Mouse (Mus musculus): Measurements from ENCODE around the gene Ints3. TPM values are rescaled to one million over a fixed set of nuclear protein-coding genes. Genes with fewer than 3 reads are reported as not detected.

The Ints3 gene
- 10 to 100 TPM; 57.6 to 70.1 TPM for total RNA-seq (2021)

DNA sequence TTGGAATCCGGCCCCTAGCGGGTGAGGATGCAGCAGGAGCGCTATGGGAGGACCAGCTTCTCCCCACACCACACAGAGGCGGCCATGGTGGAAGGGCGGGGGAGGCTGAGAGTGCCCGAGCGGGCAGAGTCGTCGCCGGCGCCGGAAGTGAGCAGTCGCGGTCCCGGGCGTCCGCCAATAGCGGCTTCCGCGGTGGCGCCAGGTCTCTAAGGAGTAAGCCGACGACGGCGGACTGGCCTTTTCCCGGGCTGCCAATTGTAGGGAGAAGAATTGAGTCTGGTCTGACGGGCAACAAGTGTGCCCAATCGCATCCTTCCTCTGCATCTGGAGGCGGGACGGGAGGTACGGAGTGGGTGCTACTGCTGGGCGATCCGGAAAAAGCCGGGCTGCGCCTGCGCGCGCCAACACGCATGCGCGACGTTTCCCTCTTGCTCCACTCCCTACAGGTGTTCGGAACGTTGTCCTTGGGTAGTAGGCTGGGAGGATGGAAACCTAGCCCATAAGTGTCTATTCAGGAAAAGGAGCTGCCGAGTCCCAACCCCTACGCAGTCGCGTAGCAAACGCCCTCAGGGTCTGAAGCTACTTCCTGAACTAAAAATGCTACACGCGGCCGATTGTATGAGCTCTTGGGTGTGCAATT lies at the start of gene Ints3:
Gene Ints3, minus strand, starts transcription at position 242 of the 640 bp plus-strand sequence.
- DNase-seq (ENCODE audit: low spot score in 2 of 2): peak; percentile 100
- intact Hi-C loops (cut with DNase I): loop anchor here (5.0 kb wide), 1 partner anchor 34 kb away; the partner anchor contains the start of gene Npr1

DNA sequence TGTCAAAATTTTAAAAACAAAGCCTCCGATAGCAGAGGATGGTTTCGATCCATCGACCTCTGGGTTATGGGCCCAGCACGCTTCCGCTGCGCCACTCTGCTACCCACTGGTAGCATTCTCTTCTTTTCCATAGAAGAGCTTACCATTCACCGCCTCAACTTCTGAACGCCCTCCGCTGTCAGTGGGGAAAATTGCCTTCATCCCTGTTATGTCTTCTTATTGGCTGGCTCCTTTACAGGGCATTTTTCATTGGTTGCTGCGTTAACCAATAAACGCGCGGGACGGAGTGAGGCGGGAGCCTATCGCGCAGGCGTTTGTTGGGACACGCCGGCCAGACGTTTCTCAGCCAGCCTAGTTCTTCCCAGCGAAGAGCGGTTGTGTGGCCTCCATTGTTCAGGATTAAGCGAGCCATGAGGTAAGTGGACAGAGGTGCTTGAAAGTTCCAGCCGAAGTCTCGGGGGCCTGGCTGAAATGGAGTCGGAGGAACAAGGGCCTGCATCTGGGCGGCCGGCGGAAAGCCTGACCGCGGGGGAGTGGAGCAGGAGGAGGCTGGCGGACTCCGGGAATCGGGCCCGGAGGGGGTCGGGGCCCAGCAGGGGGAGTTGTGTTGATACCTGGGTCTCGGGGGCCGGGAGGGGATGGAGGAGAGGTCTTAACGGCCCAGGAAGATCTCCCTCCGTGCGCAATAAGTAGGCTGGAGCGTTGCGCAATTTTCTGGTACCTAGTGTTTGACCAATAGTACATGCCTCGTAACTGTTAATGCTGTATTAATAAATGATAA lies 42.6 kb upstream of the Ints3 start, which contains the start of gene Ilf2:
Gene Ilf2, plus strand, starts transcription at position 296 of the 781 bp plus-strand sequence.
- intact Hi-C loops (cut with DNase I): no loop called here
- DNase-seq (ENCODE audit: low spot score in 2 of 2): peak; percentile 96 to 97

DNA sequence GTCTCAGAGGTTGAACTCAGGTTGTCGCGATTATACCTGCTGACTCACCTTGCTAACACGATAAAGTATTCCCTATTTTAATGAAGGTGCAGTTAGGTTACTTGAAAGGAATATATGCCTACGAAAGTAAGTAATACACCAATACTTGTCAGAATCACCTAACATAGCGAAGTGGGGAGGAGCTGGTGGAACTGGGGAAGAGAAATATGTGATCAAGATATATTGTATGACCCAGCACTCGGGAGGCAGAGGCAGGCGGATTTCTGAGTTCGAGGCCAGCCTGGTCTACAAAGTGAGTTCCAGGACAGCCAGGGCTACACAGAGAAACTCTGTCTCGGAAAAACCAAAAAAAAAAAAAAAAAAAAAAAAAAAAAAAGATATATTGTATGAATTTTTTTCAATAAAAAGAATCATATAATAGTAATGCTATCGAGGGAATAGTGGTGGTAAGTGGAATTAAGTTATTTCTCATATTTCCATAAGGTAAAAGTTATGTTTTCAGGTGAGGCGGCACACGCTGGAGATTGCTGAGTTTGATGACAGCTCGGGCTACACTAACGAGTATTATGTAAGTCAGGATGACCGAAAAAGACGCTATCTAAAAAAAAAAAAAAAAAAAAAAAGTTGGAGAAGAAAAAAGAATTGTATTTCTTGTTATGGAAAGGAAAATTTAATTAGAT lies 41.9 kb upstream of the Ints3 start:
- no peak for DNase-seq (ENCODE audit: low spot score in 2 of 2)
- intact Hi-C loops (cut with DNase I): no loop called here

DNA sequence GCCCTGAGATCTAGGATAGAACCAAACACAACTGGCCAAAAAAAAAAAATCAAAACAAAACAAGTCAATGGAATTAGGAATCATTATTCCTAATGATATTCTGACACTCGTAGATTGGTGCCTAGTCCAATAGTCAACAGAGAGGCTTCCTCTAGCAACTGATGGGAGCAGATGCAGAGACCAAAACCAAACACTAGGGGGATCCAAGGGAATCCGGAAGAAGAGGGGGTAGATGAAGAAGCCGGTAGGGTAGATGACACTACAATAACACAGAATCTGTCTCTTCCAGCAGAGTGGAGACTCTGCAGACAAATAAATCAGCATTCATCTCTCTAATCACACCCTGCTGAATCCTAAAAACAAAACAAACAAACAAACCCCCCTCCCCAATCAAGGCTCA lies 38.8 kb upstream of the Ints3 start:
- no peak for DNase-seq (ENCODE audit: low spot score in 2 of 2)
- intact Hi-C loops (cut with DNase I): no loop called here

DNA sequence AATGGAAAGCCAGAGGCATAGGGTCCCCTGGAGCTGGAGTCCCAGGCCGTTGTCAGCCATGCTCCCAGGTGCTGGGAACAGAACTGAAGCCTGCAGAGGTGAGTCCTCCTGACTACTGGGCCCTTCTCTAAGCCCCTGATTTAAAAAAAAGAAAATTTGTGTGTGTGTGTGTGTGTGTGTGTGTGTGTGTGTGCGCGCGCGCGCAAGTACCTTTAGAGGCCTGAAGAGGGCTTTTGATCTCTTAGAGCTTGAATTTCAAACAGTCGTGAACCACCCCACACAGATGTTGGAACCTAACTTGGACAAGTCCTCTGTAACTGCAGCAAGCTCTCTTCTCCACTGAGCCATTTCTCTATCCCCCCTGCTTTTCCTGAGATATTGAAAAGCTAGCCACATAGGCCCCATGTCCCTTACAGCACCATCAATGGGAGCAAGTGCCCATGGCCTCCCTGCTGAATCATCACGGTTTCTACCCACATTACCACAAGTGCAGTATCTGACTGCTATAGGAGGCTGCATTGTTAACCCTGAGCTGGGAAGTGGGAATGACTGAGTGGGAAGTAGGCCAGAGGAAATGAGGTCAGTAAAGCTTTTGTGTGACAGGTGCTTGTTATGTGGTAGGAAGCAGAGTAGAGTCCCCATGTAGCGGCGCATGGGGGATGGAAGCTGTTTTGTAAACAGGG lies 34.3 kb upstream of the Ints3 start:
- intact Hi-C loops (cut with DNase I): loop anchor here (5.0 kb wide), 1 partner anchor 35 kb away; the partner anchor contains the start of gene Ints3
- DNase-seq (ENCODE audit: low spot score in 2 of 2): no peak

DNA sequence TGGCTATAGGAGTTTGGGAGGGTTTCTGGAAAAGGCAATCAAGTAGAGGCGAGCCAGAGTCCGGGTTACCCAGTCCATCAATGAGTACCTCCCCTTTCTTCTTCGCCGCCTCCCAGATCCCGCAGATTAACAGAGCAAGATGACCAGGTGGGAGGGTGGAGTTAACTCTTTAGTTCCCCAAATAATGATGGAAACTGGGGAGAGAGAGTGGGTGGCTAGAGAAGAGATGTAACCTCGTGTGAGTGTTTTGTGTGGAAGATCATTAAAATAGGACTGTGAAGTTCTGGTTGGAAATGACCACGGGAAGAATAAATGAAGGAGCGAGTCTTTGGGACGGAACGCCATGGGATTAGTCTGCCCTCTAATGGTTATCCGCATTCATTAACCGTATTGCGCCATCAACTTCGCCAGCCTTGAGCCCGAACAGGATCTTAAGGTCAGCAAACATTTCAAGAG lies 32.9 kb upstream of the Ints3 start:
- peak in 1 of 2 experiments; percentile 56 for DNase-seq (ENCODE audit: low spot score in 2 of 2)
- intact Hi-C loops (cut with DNase I): loop anchor here (1.0 to 5.0 kb wide), 2 partner anchors 34 to 54 kb away; partner anchors contain the start of gene Ints3

DNA sequence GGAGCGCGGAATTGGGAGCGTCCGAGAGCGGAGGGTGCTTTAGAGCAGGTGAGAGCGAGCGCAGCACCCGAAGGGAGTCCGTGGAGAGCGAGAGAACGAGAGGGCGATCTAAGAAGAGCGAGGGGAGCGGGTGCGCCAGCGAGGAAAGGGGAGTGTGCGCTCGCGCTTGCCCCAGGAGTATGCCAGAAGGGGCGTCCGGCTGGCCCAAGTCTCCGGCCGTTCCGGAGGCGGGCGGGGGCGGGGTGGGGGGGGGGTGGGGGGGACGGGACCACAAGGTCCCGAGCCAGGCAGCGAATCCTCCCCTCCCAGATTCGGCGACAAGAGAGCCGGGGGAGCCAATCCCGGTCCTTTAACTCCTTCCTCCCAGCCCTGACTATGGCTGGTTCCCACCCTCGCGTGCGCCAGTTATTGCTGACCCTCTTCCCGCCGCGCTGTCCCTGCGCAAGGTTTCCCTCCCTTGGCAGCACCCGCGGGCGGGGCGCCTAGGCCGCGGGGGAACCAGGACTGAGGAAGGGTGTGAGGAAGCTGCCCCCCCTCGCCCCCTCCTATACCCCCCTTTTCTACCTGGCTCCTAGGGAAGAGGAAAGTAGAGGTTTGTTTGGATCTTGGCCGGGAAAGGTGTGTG lies 32.4 kb upstream of the Ints3 start, which contains the start of gene Npr1:
Gene Npr1, minus strand, starts transcription at position 181 of the 625 bp plus-strand sequence.
- intact Hi-C loops (cut with DNase I): loop anchor here (1.0 to 5.0 kb wide), 2 partner anchors 33 to 53 kb away; partner anchors contain the start of gene Ints3
- DNase-seq (ENCODE audit: low spot score in 2 of 2): no peak

DNA sequence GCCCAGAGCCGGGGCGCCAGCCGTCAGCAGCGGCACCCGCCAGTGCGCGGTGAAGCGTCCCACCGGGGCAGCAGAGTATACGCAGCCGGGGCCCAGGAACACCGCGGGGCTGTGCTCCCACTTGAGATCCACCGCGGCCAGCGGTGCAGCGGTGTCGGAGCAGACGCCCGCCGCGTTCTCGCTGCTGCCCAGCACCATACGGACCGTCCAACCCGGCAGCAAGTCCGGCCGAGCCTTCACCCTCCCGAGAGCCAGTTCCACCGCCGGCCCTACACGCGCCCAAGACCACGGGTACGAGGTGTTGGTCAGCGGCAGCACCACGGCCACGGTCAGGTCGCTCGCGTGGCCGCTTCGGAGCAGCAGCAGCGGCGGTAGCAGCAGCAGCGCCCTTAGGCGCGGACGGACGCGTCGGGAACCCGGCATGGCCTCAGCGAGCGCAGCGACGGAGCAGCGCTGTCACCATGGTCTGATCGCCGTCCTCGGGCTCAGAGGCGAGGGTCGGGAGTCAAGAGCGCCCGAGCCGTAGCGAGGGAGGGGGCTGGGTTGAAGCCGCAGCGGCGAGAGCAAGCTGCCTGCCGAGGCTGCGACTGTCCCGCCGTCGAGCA lies 31.8 kb upstream of the Ints3 start:
- DNase-seq (ENCODE audit: low spot score in 2 of 2): no peak
- intact Hi-C loops (cut with DNase I): loop anchor here (5.0 kb wide), 1 partner anchor 33 kb away; the partner anchor contains the start of gene Ints3

DNA sequence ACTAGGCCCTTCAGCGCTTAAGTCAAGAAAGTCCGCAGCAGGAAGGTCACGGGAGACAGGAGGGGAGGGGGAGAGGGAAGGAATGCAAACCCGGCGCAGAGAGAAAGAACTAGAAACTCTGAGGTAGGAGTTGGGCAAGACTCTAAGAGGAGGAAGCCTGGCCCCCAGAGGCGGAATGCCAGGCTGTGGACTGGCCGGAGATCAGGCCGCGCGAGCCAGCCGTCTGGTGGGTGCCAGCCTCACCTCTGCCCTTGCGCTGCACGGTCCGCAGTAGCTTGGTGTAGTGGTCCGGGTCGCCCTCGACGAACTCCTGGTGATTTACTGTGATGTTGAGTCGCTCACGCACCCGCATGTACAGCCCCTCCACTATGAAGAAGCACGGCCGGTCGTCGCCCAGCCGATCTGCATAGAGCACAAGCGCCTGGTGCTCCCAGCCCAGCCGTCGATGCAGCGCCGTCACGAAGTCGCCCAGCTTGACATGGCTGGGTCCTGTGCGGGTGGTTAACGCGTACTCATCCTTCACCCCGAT lies 31.2 kb upstream of the Ints3 start:
- DNase-seq (ENCODE audit: low spot score in 2 of 2): no peak
- intact Hi-C loops (cut with DNase I): loop anchor here (5.0 kb wide), 1 partner anchor 32 kb away; the partner anchor contains the start of gene Ints3

DNA sequence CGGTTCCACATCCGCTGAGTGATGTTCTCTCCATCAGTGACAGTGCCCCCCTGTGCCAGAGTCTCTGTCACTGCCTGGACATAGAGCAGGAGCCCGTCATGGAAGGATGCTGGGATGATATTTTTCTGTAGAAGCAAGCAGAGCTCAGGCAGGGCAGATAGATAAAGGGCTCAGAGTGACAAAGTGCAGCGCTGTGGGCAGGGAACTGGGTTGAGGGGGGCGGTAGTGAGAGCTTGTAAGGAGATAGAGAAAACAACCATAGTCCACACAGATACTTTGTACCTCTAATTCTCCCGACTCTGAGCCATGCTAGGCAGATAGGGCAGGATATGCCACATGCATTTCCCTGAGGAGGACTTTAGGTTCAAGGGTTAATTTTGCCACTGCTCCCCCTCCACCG lies 29.2 kb upstream of the Ints3 start:
- intact Hi-C loops (cut with DNase I): no loop called here
- no peak for DNase-seq (ENCODE audit: low spot score in 2 of 2)

DNA sequence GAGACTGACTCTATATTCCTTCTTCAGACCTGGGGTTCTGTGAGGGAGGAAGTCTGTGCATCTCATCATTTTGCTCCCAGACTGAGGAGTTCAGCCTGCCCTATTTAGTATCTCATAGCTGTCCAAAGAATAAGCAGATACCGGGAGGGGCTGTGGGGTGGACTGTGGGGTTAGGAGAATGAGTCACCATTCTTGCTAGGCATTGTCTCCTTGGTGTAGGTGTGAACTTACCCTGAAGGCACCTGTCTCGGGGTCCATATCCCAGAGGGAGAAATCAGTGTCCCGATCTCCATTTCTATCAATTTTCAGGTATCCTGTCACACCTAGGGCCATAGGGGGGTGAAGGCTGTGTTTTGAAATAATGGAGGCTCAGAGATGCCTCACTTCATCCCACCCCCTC lies 28.5 kb upstream of the Ints3 start:
- intact Hi-C loops (cut with DNase I): no loop called here
- DNase-seq (ENCODE audit: low spot score in 2 of 2): no peak

DNA sequence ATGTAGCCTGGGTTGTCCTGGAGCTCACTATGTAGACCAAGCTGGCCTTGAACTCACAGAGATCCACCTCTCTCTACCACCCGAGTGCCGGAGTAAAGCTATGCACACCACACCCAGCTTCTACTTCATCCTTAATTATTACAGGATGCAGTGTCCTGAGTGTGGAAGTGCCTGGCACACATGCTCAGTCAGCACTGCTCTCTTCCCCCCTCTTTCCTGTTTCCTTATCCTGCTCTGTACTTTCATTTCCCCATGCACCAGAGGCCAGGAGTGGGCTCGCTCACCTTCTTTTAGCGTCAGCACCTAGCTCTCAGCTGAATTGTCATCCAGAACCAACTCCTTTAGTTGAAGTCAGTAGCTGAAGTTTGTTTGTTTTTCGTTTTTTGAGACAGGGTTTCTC lies 26.9 kb upstream of the Ints3 start:
- intact Hi-C loops (cut with DNase I): no loop called here
- DNase-seq (ENCODE audit: low spot score in 2 of 2): no peak

DNA sequence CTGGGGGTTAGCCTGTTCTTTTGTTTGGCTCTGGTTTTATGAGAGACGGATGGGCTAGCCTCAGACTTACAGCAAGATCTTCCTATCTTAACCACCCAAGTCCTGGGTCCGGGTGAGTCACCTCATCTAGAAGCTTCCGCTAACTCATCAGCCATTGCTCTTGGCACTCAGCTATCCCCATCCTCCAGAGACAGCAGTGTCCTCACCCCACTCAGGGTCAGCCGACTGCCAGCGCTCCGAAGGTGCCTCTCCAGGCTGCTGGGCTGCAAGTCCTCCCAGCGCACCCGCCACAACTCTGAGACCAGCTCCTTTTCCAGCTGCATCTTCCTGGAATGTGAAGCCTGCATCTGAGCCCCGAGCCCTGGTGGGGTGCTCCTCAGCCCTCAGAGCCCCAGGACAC lies 26.3 kb upstream of the Ints3 start:
- no peak for DNase-seq (ENCODE audit: low spot score in 2 of 2)
- intact Hi-C loops (cut with DNase I): no loop called here

DNA sequence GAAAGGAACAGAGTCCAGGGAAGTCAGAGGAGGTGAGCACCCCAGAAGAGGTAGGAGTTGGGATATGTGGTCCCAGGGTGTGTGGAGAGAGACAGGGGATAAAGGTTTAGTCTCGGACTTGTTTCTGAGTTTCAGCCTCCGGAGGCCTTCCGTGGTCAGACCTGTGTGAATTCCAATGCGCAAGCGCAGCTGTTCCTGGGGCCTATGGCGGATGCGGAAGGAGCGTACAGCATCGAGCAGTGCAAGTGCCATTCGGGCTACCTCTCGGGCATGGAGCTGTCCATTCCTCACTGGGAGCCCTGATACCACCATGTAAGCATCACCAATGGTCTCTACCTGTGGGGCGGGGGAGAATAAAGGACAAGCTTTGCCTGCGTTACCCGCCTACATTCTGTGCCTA lies 21.5 kb upstream of the Ints3 start:
- intact Hi-C loops (cut with DNase I): no loop called here
- no peak for DNase-seq (ENCODE audit: low spot score in 2 of 2)

DNA sequence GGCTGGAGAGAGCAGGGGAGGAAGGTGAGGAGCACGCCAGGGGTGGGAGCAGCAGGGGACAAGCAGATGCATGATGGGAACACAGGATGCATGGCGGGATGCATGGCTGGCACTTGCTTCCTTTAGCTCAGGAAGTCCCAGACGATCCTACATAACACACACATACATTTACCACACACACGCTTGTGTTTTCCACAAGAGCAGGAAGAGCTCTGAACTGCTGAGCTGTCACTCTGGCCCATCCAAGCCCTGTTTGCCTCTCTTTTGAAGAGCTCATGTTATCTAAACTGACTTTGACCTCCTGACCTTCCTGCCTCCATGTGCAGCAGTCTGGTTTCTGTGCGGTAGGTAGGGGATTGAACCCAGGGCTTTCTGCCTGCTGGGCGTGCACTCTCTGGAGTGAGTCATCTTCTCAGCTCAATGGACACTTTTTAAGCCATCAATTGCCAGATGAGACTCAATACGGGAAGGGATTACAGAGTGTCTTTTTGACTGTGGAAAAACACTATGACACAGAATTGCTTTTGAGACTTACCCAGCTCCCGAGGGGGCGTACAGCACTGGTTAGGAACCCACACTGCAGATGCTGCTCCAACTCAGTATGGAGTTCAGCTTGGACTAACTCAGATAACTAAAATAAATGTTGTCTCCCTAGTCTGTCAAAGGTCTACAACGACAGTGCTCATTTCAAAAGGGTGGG lies 18.1 kb upstream of the Ints3 start:
- intact Hi-C loops (cut with DNase I): no loop called here
- no peak for DNase-seq (ENCODE audit: low spot score in 2 of 2)

DNA sequence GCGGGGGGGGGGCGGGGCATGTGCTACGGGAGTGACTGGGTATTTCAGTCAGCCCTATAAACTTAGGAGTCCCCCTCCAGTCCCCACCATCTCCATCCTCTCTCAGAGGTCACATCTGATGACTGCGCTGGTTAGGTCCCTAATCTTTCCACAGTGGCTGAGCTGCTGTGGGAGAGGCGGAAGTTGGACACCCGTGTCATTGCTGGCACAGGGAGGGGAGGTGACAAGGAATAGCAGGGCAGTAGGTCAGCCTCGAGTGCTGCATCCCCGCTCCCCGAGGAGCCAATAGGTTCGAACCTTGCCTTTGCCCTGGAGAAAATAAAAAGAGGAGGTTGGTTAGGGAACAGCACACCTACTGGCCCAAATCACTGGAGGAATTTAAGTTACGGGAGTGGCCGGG lies 17.5 kb upstream of the Ints3 start:
- no peak for DNase-seq (ENCODE audit: low spot score in 2 of 2)
- intact Hi-C loops (cut with DNase I): no loop called here

DNA sequence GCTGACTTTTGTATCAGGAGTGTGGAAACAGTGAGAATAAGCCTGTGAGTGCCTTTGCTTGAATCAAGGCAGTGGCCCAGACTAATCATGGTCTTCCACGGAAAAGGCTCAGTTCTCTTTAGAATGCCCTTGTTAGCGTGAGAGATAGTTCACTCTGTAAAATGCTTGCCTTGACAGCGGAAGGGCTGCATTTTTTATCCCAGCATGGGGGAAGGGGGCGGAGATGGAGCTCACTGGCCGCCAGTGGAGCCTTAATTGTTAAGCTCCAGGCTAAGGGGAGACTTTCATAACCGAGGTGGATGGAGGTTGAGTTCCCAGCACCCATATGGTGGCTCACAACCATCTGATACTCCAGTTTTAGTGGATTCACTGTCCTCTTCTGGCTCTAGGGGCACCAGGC lies 15.2 kb upstream of the Ints3 start:
- intact Hi-C loops (cut with DNase I): no loop called here
- no peak for DNase-seq (ENCODE audit: low spot score in 2 of 2)

DNA sequence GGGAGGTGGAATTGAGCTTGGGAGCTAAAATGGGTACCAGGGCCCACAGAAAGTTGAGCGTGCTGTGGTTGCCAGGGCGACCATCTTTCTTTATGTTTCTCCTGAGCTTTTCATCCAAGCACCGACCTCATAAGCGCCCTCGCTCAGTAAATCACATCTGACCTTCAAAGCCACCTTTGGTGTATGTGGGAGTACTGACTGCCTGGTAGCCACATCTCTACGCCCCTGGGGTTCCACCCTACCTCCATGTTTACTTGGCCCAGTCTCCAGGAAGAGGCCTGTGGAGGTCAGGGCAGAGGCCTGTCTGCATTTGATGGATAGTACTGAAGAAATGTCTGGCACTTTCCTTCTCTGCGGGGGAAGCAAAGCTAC lies 13.7 kb upstream of the Ints3 start:
- intact Hi-C loops (cut with DNase I): no loop called here
- no peak for DNase-seq (ENCODE audit: low spot score in 2 of 2)
